ENCODE assay signal across 7 mouse cellular contexts in the genomic region with DNA sequence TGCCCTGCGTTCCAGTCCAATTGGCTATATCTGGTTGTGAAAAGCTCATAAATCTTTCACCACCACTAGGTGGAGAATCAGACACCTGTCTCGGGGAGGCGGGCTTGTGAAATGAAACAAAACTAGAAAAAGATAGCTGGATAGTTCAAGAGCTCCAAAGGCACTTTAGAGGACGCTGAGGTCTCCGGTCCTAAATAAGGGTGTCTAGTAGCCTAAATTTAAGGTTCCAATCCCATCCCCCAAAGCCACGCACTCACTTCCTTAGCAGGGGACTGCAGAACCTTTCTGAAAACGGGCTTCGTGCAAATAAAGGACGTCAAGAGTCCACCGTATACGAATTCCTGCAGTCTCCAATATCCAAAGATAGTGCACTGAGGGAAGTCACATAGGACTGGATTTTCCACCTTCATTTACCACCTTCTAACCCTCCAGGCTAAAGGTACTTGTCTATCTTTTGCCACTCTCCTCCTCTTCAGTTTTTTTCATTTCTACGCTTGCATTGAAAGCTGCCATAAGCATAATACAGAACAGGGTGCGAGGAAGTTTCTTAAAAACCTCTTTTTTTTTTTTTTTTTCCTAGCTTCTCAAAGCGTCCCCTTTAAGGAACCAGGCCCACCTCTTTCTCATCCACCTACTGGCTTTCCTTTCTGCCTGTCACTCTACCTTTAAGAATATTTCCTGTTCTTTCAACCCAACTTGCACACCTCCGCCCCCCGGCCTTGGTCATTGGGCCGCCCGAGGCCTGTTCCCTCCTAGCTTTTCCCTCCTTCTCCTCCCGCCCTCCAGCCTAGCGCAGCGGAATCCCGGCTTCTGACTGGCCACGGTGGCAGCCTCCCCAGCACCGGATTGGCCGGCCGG. TPM values are rescaled to one million over a fixed set of nuclear protein-coding genes. Genes with fewer than 3 reads are reported as not detected.
DNase-seq lines count a peak whose midpoint lies in the region; ATAC-seq lines count a peak whose summit lies in the region.

No protein-coding gene starts in this region.

- intact Hi-C loops in left cerebral cortex, postnatal 36 days (cut with DNase I), result loop anchor here (1.0 to 10.0 kb wide), 2 partner anchors 33 to 192 kb away; a partner anchor contains a TSS

- peak overlapping the region; percentile 73 for H3K9ac ChIP-seq in intestine, embryonic 16.5 days (ENCODE audit: low read depth, low read length)
- H3K9ac ChIP-seq in midbrain, embryonic 11.5 days (ENCODE audit: low read length), result peak overlapping the region; percentile 74

- ATAC-seq in intestine, embryonic 16.5 days, result peak; percentile 99
- peak; percentile 100 for ATAC-seq in midbrain, embryonic 11.5 days (ENCODE audit: low FRiP score)

- under 1% methylated on average over 26 of the region's 26 CpGs for WGBS in intestine, embryonic 16.5 days
- WGBS in midbrain, embryonic 11.5 days, result under 1% methylated on average over 26 of the region's 26 CpGs

- H3K4me3 ChIP-seq in intestine, embryonic 16.5 days (ENCODE audit: low read length), result peak overlapping the region; percentile 88
- peak overlapping the region; percentile 90 for H3K4me3 ChIP-seq in midbrain, embryonic 11.5 days (ENCODE audit: low read depth, low read length)

- peak overlapping the region; percentile 81 for H3K4me2 ChIP-seq in intestine, embryonic 16.5 days (ENCODE audit: low read depth, low read length)
- H3K4me2 ChIP-seq in midbrain, embryonic 11.5 days, result peak overlapping the region; percentile 77

- no peaks in the 10 kb centered on the region for H3K27me3 ChIP-seq in intestine, embryonic 16.5 days (replicated peaks; ENCODE audit: control insufficient read depth, insufficient read depth, low read length)
- H3K27me3 ChIP-seq in midbrain, embryonic 11.5 days (ENCODE audit: control insufficient read depth, insufficient read depth, low read length), result no peaks in the 10 kb centered on the region

- H3K9me3 ChIP-seq in intestine, embryonic 16.5 days (ENCODE audit: control insufficient read depth, low read length), result no peaks in the 10 kb centered on the region
- H3K9me3 ChIP-seq in midbrain, embryonic 11.5 days (ENCODE audit: control insufficient read depth, low read length), result no peaks in the 10 kb centered on the region

- peak overlapping the region; percentile 97 for H3K27ac ChIP-seq in intestine, embryonic 16.5 days (ENCODE audit: low read length)
- H3K27ac ChIP-seq in midbrain, embryonic 11.5 days (ENCODE audit: low read depth, low read length), result peak overlapping the region; percentile 55; the same call in 1 of the 2 replicates

- H3K36me3 ChIP-seq in intestine, embryonic 16.5 days (ENCODE audit: control insufficient read depth, insufficient read depth, low read length), result no peaks in the 10 kb centered on the region
- H3K36me3 ChIP-seq in midbrain, embryonic 11.5 days (ENCODE audit: control insufficient read depth, insufficient read depth, low read length), result no peaks in the 10 kb centered on the region

- peak; percentile 99 for DNase-seq in adrenal gland, adult 8-10 months
- peak; percentile 98 for DNase-seq in embryo, embryonic 9.5 days (ENCODE audit: extremely low spot score)
- peak; percentile 96 to 97 for DNase-seq in gastrocnemius, postnatal 4 days (ENCODE audit: low spot score in 2 of 2)
- peak; percentile 98 to 99 for DNase-seq in left cerebral cortex, postnatal 36 days (ENCODE audit: low spot score in 2 of 2)
- DNase-seq in midbrain, embryonic 11.5 days (ENCODE audit: low spot score, missing footprints), result peak; percentile 98
- peak; percentile 97 for DNase-seq in skeletal muscle tissue, adult 2 months (ENCODE audit: low read depth, low spot score)

- peaks cover 15% of the 10 kb centered on the region for H3K4me1 ChIP-seq in intestine, embryonic 16.5 days (ENCODE audit: control insufficient read depth, insufficient read depth, low read length)
- peaks cover 6% of the 10 kb centered on the region for H3K4me1 ChIP-seq in midbrain, embryonic 11.5 days (ENCODE audit: control insufficient read depth, insufficient read depth, low read length)

RNA-seq across cellular contexts. Expression of a gene that starts 0.5 kb away (rescaled TPM):
- 10 to 100 TPM; 24.1 to 24.9 (median 24.6) TPM for total RNA-seq in adrenal gland, adult 8-10 months (2022)
- total RNA-seq in gastrocnemius, postnatal 4 days (2021), result 10 to 100 TPM; 37.3 to 41.9 TPM
- polyA plus RNA-seq in intestine, embryonic 16.5 days (2015; fragmentation: Nextera tagmentation; extraction: Ambion mirVana), result 2.0 and 2.3 TPM in 2 replicates
- 10 to 100 TPM; 33.6 to 40.4 TPM for total RNA-seq in left cerebral cortex, postnatal 36 days (2021)
- polyA plus RNA-seq in midbrain, embryonic 11.5 days (2014; fragmentation: Nextera tagmentation; extraction: Ambion mirVana), result 4.1 and 4.6 TPM in 2 replicates

RNA-seq across cellular contexts. Expression of a gene that starts 32.9 kb away (rescaled TPM):
- total RNA-seq in adrenal gland, adult 8-10 months (2022), result 10 to 100 TPM; 65.8 to 77.7 (median 68.0) TPM
- total RNA-seq in gastrocnemius, postnatal 4 days (2021), result 100 to 1,000 TPM; 214 to 254 TPM
- 76.3 and 82.6 TPM in 2 replicates for polyA plus RNA-seq in intestine, embryonic 16.5 days (2015; fragmentation: Nextera tagmentation; extraction: Ambion mirVana)
- 10 to 100 TPM; 53.6 to 62.7 TPM for total RNA-seq in left cerebral cortex, postnatal 36 days (2021)
- polyA plus RNA-seq in midbrain, embryonic 11.5 days (2014; fragmentation: Nextera tagmentation; extraction: Ambion mirVana), result 100 and 111 TPM in 2 replicates

RNA-seq across cellular contexts. Expression of a gene that starts 33.0 kb away (rescaled TPM):
- total RNA-seq in adrenal gland, adult 8-10 months (2022), result 100 to 1,000 TPM; 144 to 168 (median 155) TPM
- 10 to 100 TPM; 46.1 to 56.8 TPM for total RNA-seq in gastrocnemius, postnatal 4 days (2021)
- polyA plus RNA-seq in intestine, embryonic 16.5 days (2015; fragmentation: Nextera tagmentation; extraction: Ambion mirVana), result 73.0 and 85.2 TPM in 2 replicates
- total RNA-seq in left cerebral cortex, postnatal 36 days (2021), result 100 to 1,000 TPM; 437 to 470 TPM
- polyA plus RNA-seq in midbrain, embryonic 11.5 days (2014; fragmentation: Nextera tagmentation; extraction: Ambion mirVana), result 72.1 and 81.9 TPM in 2 replicates

Comparison
In these comparisons a context has a peak if more than half of its experiments do, and no peak if none do; other contexts are left out.
1. Peak in every context shown above with its lines: DNase-seq, ATAC-seq, H3K4me3 ChIP-seq and H3K27ac ChIP-seq.